Mouse (Mus musculus) thymus, postnatal 14 days (tissue): Measurements from ENCODE around the gene Brd2.

Source experiments
- DNase-seq: peaks from one replicate; pipeline ENCODE4 v3.0.0; 2021

The Brd2 gene

DNA sequence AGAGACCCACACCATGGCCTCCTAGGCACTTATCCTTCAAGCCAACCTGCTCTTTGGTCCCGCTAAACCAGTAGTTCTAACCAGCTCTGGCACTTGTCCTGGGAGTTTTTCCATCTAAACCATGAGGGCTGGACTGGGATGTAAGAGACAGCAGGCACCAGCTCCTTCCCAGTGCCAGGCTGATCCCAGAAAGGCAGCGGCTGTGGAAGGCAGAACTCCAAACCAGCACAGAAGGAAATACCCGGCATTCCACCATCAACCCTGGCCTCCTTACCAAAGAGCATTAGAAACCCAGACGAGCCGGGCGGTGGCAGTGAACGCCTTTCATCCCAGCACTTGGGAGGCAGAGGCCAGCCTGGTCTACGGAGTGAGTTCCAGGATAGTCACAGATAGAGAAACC, 12.1 kb downstream of the Brd2 start:
- DNase-seq, result no peak

DNA sequence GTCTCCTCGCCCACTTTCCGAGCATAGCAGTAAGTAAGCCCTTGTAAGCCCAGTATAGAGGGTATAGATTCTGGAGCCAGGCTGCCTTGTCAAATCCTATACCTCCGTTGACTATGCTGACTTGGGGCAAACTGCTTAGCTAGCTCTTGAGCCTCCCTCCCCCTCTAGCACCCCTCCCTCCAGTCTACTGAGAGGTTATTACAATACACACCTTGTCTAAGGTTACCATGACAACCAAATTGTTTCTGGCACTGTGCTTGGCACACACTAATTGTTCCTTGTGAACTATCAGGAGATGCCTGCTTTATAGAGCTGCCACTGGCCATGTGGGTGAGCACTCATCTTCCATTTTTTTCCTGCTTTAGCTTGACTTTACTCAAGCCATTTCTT, 12.6 kb downstream of the Brd2 start:
- no peak for DNase-seq

DNA sequence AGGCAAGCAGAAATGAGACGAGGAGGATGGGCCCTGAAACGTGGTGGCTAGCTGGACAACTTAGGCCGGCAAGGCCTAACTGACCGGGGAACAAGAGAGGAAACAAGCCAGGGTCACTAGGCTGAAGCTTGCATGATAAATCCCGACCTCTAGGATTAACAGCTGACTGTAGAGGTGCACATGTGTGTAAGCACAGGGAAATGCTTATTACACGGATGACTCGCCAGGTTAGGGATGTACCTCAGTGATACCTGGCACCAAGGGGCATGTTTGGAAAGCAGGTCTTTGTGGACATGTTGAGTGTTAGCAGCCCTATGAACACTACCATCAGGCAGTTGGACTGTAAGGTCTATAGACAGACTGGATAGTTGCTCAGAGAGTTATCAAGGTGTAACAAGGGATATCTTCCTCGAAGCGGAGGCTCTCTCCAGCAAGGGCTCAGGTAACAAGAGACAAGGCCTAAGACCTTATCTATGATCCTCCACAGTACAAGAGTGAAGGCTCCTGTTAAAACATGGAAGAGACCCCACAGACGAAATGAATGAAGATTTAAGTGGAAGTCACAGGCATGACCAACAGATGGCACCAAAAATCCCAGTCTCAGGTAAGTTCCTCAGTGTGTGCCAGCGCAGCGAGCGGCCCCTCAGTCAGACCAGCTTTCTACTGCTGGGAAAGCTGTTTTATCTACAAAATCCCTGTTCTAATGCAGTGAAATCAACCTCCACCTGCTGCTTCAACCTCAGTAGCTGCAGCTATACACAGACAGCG, 13.2 kb downstream of the Brd2 start:
- peak; percentile 57 for DNase-seq

DNA sequence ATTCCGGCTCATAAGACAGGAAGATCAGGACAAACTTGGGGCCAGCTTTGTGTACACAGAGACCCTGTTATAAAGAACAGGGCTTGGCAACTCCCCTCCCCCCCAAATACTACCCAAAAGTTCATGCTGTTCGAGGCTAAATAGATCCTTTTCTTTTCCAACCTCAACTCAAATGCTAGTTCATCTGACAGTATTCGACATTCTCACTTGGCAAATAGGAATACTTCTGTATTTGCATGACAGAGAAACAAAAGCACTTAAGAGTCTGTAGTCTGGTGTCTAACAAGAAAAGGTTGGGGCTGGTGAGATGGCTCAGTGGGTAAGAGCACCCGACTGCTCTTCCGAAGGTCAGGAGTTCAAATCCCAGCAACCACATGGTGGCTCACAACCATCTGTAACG, 14.0 kb downstream of the Brd2 start:
- DNase-seq, result no peak

DNA sequence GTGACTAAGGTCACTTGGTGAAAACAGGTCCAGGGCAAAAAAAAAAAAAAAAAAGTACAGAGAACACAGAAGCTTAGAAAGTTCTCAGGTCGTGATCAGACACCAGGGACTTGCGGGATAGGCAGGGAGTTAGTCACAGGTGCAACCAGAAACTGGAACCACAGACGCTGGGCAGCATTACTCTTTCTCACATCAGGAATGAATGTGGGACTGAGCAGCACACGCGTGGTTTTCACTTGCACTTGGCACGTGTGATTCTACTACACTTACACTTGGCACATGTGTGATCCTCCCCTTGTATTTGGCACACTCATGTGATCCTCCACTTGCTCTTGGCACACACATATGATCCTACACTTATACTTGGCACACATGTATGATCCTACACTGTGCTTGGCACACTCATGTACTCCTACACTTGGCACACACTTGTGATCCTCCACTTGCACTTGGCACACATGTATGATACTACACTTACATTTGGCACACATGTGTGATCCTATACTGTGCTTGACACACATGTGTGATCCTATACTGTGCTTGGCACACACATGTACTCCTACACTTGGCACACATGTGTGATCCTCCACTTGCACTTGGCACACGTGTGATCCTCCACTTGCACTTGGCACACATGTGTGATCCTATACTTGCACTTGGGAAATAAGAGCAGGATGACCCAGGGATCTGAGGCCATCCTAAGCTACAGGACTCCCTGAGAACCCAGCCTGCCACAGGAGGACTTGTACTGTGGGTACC, 15.1 kb downstream of the Brd2 start:
- no peak for DNase-seq

DNA sequence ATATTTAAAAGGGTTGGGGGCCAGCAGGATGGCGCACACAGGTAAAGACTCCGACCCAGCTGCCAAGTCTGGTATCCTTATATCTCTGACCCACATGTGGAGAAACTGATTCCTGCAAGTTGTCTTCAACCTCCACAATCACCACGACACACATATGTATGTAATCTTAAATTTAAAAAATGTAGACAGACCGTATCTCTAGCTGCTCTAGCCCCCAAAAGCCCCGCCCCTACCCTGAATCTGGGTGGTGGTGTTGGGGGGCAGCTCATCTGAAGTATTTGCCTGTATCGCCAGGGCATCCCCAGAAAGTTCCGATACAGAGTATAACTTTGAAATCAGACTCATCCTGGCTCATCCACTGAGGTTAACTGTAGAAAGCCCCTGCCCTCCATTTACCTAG, 15.9 kb downstream of the Brd2 start:
- DNase-seq, result no peak

DNA sequence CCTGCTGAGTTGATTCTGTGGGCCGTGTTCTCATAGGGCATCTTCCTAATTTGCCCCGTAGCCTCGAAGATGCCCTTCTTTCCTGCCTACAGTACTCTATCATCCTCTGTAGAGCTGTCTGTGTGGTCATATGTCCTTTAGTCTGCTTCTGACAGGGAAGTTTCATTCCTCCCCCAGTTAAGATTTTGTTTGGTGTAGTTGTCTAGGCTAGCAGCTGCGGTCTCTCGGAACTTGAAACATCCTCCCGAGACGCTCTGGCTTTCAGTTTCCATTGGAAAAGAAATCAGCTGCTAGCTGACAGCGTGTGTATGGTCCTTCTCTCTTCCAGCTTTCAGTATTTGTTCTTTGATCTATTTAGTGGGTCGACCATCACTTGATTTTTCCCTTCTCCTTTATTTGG, 17.6 kb downstream of the Brd2 start:
- DNase-seq, result no peak

DNA sequence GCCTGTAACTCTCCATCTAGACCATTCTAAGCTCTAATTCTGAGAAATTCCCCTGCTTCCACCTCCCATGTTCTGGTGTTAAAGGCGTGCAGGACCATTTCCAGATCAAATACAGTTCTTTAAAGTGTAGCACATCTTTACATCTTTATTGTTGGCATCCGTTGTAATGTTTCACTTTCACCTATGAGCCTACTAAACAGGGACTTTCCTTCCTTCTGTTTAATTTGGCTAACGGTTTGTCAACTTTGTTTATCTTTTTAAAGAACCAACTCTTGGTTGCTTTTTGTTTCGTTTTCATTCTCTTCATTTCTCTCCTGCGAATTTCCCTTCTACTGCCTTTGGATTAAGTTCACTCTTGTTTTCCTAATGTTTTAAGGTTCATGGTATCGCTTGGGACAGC, 19.6 kb downstream of the Brd2 start:
- DNase-seq, result no peak

DNA sequence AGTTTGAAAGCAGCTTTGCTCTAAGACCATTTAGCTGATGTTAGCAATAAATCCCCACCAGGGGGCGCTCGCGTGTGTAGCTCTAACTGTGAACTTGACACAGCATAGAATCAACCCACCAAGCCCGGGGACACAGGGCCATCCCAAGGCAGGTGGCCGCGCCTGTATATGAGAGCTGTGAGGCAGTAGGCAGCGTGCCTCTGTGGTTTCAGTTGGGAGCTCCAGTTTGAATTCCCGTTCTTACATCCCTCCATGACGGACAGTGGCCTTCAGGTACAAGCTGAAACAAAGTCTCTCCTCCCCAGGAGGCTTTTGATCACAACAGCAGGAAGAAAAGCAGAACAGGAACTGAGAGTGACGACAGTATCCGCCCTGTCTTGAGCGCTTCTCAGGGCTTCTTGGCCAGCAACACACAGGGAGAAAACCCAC, 20.8 kb downstream of the Brd2 start:
- DNase-seq, result peak; percentile 98

DNA sequence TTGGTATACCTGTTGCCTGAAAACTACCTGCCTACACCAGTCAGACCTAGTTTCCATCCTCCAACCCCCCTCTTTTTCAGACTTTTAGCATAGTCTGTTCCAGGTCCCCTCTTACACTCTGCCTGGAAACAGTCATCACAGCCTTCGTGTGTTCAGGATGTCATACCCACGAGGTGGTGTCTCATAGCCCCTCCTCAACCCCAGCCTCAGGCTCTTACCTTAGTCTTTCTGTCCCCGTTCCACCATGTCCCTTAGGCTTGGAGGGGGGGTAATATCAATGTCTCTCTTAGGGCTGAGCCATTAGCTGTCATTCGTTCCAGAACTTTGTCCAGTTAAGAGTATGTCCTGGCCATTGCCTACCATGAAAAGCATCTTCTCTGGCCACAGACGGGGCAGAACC, 21.2 kb downstream of the Brd2 start:
- no peak for DNase-seq

DNA sequence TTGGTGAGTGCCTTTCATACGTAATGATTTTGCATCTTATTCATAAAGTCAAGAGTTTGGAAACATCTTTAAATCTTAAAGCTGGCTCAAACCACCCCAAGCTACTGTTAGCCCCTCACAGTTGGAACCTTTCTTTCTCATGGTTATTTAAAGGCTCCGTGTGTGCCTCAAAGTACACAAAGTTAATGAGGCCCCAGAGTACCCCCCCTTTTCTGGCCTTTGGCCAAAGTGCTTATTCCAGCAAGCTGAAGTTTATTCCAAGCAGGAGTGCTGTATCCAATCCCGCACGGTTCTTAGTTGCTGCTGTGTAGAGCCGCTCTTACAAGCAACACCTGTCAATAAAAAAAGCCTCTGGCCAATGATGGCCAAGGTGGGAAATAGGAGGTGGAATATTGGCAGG, 22.9 kb downstream of the Brd2 start:
- no peak for DNase-seq

DNA sequence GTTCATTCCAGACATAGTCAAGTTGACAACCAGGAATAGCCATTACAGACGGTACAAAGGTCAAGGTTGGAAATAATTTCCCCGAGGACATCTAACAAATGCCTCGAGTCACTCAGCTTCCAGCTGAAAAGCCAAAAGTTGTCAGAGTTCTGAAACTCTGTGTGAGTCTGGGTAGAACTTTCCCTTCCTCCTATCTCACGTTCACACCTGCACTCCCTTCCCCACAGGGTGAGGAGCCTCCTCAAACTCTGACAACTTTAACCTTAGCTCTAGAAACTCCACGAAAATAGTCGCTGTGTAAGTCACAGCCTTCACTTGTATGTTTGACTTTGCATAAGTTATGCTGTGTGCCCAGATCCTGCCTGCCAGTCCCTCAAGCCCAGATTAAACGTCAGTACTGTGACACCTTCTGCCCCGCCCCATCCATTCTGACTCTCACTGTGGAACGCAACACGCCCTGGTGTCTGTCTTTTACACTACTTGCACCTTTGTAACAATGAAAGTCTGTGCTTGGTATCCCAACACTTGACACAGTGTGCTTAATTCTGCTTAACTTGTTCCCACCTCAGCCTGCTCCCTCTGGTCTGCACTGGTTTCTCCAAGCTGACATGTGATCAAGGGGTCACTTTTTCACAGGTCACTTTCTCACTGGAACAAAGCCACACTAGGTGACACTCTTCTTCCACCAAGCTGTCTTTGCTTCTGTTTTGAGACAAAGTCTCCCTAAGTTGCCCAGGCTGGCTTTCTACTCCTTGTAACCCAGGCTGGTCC, 23.5 kb downstream of the Brd2 start:
- DNase-seq, result no peak

DNA sequence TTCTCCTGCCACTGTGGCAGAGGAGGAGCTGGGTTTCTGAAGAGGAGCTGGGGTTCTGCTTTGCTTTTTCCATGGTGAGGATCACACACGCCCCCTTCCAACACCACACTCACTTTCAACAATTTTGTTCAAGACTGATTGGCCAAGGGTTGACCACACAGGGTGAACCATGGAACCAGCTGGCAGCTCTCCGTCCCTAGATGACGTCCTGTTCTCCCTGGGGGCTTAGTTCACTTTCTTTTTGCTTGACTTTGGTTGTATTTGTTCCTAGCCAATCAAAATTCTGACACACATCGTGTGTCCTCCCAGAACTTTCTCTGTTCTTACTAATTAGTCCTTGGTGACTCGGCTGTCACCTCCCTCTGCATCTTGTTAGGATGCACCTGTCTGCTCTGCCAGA, 25.2 kb downstream of the Brd2 start:
- DNase-seq, result no peak

DNA sequence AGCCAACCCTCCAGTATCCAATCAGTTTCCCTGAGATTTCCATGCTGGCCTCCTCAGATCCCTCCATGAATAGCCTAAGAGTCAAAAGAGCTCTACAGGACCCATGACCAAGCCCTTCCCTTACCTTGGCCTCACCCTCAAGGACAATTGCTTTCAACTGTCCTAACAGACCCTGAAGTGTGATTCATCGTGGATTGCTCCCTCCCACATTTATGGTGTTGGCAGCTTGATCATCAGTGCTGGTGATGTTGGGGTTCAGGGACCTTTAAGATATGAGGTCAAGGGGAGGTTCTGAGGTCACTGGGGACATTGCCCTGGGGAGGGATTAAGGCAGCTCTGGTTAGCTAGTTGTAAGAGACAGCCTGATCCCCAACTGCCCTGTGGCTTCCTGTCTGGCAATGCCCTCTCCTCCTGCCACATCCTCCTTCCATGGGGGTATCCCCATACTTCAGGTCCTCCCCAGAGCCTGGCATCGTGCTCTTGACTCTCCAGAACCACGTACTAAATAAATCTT, 25.9 kb downstream of the Brd2 start:
- DNase-seq, result no peak

DNA sequence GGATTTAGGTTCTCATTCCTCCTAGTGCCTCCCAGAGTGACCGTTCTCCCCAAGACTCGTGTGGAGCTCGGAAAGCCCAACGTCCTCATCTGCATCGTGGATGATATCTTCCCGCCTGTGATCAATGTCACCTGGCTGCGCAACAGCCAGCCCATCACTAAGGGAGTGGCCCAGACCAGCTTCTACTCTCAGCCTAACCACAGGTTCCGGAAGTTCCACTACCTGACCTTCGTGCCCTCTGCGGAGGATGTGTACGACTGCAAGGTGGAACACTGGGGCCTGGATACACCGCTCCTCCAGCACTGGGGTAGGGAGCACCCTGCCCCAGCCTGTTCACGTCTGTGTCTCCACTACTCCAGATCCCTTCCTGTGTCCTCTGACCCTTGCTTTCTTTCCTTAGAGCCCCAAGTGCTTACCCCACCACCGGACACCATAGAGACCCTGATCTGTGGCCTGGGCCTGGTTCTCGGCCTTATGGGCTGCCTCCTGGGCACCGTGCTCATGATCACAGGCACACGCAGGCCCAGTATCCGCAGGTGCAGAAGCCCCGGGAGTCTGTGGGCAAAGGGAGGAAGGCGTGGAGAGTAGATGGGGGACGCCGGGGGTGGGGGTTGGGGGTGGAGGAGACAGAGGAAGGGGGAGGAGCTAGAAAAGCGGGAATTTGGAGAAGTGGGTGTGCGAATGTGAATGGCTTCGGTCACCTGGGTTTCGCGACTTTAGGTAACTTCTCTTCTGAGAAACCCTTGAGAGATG, 28.0 kb downstream of the Brd2 start:
- DNase-seq, result peak; percentile 63

DNA sequence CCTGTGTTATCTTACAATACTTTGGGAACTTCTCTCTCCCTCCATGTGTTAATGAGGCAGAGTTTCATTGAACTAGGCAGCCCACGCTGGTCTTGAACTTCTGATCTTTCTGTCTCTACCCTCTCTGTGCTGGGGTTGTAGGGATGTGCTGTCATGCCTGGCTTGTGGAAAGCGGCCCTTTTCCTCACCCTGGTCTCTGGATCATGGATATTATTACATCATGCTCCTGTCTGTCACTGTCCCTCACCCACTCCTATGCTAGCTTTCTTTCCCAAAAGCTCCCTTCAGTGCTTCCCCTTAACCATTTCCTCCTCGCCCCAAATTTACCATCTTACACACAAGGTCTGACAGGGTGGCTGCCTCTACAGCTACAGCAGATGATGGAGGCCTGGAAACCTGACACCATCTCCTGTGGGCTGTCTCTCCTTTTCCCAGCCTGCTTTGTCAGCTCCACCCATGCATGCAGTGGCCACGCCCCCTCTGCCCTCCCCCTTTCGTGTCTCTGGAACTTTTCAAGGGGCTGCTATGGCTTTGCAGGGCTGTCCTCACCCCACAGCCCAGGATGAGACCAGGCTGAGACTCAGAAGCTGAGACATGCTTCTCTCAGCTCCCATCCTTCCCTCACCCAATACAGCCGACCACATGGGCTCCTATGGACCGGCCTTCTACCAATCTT, 29.1 kb downstream of the Brd2 start:
- DNase-seq, result peak; percentile 73

DNA sequence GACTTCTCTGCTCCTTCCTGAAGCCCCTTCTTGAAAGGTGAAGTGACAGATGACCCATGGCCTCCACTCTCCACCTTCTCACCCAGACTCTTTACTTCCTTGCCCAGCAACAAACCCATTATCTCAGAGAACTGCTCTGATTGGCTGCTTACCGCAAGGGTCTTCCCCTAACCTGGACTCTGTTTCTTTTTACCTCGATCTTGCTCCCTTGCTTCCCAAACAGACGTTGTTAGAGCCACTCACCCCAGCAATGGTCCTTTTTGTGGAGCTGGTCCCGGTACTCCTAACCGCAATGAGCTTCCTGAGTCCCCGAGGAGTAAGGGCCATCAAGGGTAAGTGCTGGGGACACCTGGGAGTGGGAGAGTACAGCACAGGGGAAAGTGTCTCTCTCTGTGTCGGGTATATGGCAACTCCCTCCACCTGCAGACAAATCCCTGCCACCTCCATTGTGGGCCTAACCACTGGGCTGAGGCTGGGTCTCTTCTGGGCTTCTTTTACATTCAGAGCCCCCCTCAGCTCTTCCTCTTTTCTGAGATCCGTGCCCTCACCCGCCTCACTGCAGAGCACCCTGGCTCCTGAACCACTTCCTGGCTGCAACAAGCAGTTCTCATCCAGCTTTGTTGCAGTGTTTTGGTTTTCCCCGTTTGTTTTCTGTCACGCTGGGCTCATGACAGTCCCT, 30.1 kb downstream of the Brd2 start, which contains the start of gene H2-Oa:
H2-Oa (plus strand) TSS at position 144 of the 679 bp plus-strand sequence.
- peak; percentile 75 for DNase-seq

DNA sequence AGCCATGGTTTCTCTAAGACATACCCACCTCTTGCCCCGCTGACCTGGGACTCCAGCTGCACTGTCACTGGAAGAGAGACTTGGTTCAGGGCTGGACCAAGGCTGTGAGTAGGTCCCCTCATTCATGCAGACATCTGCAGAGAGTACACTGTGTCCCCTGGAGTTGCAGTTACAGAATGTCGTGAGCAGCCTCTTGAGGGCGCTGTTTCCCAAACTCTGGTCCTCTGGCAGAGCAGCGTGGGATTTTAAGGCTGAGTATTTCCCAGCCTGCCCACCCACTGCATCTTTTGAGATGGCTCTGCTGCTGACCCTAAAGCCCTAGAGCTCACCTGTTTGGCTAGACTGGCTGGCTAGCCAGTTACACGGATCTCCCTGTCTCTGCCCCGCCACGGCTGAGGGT, 31.5 kb downstream of the Brd2 start:
- DNase-seq, result peak; percentile 66

DNA sequence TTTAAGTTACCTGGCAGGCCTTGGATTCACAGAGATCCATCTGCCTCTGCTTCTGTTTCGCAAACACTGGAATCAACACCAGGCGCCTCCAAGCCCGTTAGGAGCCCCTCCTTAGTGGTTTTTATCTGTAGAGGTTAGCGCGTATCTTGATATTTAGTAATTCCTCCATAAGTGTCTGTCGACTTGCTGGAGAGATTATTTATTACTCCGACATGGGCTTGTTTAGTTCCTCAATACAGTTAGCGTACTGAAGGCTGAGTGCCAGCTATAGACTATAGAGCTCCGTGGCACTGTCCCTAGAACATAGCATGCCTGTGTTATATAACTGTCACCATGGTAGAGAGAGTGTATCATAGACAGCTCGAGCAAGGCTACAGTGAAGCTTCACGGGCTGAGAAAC, 34.3 kb downstream of the Brd2 start:
- DNase-seq, result no peak

DNA sequence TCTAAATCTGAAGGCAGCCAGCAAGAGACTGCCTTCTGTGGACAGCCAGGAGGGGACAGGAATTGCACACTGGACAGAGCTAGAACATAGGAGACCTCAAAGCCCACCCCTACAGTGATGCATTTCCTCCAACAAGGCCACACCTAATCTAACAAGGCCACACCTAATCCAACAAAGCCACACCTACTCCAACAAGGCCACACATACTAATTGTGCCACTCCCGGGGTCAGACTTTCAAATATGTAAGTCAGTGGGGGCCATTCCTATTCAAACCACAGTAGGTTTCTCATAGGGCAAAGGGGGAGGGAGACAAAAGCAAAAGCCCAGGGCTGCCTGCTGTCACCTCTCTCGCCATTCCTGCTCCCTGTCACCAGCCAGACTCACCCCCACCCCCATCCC, 35.0 kb downstream of the Brd2 start:
- no peak for DNase-seq

DNA sequence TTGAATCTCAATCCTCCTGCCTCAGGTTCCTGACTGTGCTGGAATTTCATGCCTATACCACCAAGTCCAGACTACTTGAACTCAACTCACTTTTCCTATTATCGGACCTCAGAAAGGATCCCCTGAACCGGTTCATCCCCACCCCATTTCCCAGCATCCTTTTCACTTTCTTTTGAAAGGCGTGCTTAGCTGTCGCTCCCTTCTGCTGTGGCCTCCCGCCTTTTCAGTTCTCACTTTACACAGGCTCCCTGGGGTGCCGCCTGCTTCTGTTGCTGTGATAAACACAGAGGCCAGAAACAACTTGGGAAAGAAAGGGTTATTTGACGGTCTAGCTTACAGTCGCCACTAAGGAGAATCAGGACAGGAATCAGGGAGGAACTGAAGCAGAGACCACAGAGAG, 39.3 kb downstream of the Brd2 start:
- DNase-seq, result no peak

DNA sequence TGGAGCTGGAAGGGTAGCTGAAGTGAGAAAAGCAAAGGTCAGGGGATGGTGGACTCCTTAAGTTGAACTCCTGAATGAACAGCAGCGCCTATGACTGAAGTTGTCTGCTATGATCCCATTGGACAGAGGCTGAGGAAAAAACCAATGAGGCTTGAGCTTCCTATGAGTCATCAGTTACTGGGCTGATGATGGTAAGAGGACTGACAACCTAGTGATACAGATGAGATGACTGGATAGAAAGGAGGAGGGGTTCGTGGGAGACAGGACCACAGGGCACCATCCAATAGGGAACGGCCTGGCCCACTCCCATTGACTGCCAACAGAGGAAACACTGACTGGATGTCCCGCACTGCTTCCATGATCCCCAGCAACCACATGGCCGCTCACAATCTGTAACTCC, 42.8 kb downstream of the Brd2 start:
- peak; percentile 34 for DNase-seq
